Mouse (Mus musculus): ENCODE results near the gene Gm28897.
"Not testable (repeated sequence)": the region's sequence is repeated elsewhere in the genome, so short reads cannot be mapped to it uniquely, and the experiment has no call there.

Gm28897 gene

GRCm38 (mm10) chrY:80926695-80927094, at the start of gene Gm28897:
TSS of gene Gm28897 (plus strand) at chrY:80926995.
- not testable (repeated sequence) for DNase-seq (ENCODE audit: low read depth)

Measured in fibroblast of lung, adult 2 months (primary cell).